Mouse (Mus musculus): ENCODE data around the gene Pnlip. TPM values are rescaled to one million over a fixed set of nuclear protein-coding genes. Genes with fewer than 3 reads are reported as not detected.

Gene Pnlip
- under 1 TPM; 0.39 to 0.84 TPM for total RNA-seq (2021)
- long read RNA-seq, experiment 1 = 0 reads
- long read RNA-seq, experiment 2, partial matches to known transcripts = 0 of 2 reads
- long read RNA-seq, experiment 2, other reads (novel, unspliced or antisense) = 2 of 2 reads

DNA sequence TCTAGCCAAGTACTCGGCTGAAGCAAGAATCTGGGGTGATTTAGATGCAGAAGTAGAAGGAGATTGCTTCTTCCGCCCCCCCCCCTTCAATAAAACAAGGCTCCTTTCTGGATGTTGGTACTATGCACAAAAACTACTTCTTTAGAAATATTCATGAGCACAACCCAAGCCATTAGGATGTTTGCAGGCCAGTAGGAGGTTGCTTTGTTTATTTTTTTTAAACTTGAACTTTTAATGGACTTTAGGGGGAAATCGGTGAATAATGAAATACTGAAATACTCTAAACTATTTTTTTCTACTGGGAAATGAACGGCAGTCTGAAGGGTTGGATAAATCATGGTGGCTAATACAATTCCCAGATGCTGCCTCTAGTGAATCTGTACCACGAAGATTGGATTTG lies at the start of gene Pnlip:
Pnlip (plus strand) TSS at position 301 of the 400 bp plus-strand sequence.
- no peak for DNase-seq (ENCODE audit: low spot score in 2 of 2)
- H3K27ac ChIP-seq = no peak within 1 kb of the TSS
- no peak within 1 kb of the TSS for H3K4me3 ChIP-seq
- no peak for TF ChIP-seq CTCF (conservative IDR thresholded peaks at IDR 0.05)

DNA sequence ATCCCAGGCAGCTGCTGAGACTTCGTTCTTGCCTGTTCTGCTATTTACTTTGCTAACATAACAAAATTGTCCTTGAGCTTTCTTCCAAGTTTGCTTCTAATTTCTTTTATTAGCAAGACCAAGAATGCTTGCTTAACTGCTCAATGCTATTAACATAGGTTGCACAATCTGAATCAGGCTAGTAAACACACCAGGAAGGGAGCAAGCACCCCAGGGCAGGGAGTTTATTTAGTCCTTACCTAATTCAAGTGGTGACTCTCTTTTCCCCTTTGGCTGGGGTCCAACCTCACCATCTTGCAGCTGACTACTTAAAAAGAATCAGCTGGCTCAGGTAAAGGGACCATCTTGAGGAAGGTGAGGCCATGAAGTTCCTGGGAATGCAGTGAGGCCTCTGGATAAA lies 42.6 kb upstream of the Pnlip start:
- no peak overlapping the region for H3K4me3 ChIP-seq
- TF ChIP-seq CTCF (conservative IDR thresholded peaks at IDR 0.05) = no peak
- no peak for DNase-seq (ENCODE audit: low spot score in 2 of 2)
- H3K27ac ChIP-seq = no peak overlapping the region

DNA sequence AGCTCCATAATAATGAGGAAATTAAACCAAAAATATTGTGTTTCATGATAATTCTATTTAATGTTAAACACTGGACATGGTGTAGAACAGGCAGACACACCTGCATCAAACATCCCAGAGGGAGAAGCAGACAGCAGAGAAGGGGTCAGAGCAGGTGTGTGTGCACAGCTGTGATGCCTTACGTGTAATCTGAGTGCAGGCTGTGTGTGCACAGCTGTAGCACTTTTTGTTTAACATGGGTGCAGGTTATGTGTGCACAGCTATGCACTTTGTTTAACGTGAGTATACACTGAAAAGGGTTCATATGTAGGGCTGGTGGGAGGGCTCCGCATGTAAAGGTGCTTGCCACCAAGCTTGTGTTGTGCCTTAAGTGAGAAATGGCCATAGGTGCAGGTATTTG lies 39.6 kb upstream of the Pnlip start:
- Histone ChIP-seq H3K27ac (no peak overlapping the region), H3K4me3 (no peak overlapping the region)
- TF ChIP-seq CTCF (conservative IDR thresholded peaks at IDR 0.05) = no peak
- no peak for DNase-seq (ENCODE audit: low spot score in 2 of 2)

DNA sequence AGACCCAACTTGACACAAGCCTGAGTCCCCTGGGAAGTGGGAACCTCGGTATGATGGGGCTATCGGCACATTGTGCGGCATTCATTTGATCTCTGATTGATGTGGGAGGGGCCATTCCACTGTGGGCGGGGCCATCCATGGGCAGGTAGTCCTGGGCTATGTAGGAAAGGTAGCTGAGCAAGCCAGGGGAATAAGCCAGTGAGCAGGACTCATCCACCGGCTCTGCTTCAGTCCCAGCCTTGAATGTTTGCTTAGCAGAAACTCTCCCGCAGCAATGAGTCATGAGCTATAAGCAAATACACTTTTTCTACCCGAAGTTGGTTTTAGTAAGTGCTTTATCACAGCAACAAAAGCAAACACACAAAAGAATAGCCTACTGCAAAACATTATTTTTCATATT lies 35.7 kb upstream of the Pnlip start:
- no peak overlapping the region for H3K4me3 ChIP-seq
- no peak for DNase-seq (ENCODE audit: low spot score in 2 of 2)
- TF ChIP-seq CTCF (conservative IDR thresholded peaks at IDR 0.05) = no peak
- no peak overlapping the region for H3K27ac ChIP-seq

DNA sequence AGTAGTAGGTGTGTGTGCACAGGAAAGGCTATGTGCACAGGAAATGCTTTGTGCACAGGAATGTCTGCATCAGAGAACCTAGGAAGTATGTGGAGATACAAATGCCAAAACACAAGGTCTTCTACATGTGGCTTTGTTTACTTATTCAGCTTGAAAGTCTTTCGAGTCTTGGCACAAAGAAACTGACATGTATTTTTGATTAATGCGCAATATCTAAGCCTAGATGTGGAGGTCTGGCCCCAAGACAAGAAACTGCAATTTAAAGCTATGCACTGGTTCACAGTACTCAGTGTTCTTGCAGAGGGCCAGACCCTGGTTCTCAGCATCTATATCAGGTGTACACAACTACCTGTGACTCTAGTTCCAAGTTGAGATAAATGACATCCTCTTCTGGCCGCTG lies 31.6 kb upstream of the Pnlip start:
- Histone ChIP-seq H3K27ac (peak overlapping the region; percentile 86), H3K4me3 (no peak overlapping the region)
- TF ChIP-seq CTCF (conservative IDR thresholded peaks at IDR 0.05) = no peak
- no peak for DNase-seq (ENCODE audit: low spot score in 2 of 2)

DNA sequence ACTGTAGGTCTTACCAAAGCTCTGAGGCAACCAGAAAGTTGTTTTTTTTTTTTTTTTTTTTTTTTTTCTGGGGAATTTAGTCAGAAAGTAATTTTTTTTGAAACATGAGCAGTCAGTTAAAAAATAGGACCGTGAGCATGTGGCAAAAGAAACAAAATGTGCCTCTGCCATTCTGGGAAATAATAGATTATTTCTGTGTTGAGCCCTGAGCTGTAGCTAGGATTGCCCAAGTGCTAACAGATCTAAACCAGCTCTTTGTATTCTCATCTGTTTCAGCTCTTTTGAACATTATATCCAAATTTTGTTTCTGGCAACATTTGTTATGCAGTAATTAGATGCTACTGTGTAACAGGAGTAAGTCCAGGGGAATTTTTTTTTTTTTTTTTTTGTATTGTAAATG lies 30.7 kb upstream of the Pnlip start:
- no peak overlapping the region for H3K4me3 ChIP-seq
- DNase-seq (ENCODE audit: low spot score in 2 of 2) = peak; percentile 51 to 66
- peak; percentile 38 for TF ChIP-seq CTCF (conservative IDR thresholded peaks at IDR 0.05)
- H3K27ac ChIP-seq = peak overlapping the region; percentile 87

DNA sequence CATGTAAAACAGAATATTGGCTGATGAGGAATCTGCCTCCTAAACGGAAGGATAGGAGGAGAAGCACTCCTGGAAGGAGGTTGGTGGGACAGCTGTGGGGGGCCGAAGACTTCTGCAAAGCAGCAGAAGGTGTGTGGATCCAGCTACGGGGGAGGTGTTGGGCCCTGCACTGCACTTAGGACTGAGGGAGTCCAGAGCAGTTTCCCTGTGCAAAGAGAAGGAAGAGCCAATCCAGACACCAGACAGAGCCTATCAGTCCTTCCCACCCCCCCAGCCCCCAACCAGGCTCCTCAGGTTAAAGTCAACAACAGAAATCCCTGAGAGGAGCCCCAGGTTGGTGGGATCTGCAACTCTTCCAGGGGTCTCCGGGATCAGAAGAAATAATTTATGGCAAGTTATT lies 27.5 kb upstream of the Pnlip start:
- Histone ChIP-seq H3K4me3 (no peak overlapping the region), H3K27ac (no peak overlapping the region; the same call in 1 of the 2 replicates)
- TF ChIP-seq CTCF (conservative IDR thresholded peaks at IDR 0.05) = no peak
- DNase-seq (ENCODE audit: low spot score in 2 of 2) = no peak

DNA sequence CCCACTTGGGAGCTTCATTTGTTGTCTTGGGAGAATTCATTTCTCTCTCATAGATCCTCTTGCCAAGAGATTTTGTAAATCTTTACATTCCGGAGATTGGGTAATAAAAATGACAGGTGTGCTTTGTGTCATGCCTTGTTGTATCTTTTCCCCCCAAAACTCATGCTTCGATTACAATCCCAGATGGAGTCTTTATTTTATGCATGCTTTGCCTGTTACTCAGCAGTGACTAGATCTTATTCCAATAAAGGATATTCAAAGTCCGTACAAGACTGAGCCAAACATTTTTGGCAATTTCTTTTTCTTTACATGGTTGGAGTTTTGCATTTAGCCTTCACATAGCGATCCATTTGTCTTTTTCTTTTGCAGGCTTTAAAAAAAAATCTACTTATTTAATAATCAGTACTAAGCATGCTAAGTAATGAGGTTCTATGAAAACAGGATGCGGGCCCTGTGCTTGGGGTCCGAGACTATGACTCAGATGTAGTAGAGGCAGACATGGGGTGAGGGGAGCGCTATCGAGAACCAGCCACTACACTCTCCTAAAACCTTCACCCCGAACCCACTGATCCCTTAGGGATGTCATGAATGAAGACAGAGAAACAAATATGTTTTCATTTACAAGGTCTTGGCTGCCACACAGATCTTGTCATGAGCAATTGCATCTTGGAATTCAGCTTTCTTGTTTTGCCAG lies 26.9 kb upstream of the Pnlip start:
- no peak for DNase-seq (ENCODE audit: low spot score in 2 of 2)
- Histone ChIP-seq H3K27ac (no peak overlapping the region), H3K4me3 (no peak overlapping the region)
- no peak for TF ChIP-seq CTCF (conservative IDR thresholded peaks at IDR 0.05)

DNA sequence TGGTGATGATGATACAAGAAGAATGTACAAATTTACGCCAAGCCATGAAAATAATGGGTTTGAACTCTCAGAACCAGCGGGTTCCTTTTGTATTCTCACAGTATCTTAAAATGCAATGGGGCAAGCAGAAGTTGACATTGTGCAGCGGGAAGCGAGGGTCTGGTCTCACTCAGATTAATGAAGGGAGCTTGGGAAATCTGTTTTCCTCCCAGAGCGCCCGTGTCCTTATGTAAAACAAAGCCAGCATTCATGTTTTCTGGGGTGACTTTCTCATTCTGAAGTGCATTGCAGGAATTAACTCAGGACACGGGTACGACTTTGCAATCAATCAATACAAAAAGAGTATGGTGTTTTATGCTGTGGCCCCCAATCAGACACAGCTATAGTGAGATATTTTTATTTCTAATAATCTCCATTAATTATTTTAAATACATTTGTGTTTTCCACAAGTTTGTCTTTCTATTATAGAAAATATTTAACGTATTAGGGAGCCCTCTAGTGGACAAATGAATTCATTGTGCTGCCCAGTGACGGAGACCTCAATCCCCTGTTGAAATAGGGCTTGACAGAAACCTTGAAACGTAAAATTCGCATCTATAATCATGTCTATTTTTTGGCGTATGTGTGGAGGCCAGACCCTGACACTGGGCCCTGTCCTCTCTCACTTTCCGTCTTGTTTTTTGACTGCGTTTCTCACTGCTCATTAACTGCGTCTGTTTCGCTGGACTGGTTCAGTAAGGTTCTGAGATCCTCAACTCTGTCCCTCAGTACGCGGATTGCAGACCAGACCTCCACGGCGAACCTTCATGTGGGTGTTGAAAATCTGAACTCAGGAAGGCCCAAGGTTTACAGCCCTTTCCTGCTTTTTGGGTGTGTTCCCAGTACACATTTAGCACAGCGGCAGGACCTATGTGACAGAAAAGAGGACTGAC lies 24.6 kb upstream of the Pnlip start:
- peak; percentile 86 for TF ChIP-seq CTCF (conservative IDR thresholded peaks at IDR 0.05)
- peak; percentile 22 to 30 for DNase-seq (ENCODE audit: low spot score in 2 of 2)
- peak overlapping the region; percentile 20; the same call in 1 of the 2 replicates for H3K4me3 ChIP-seq
- peak overlapping the region; percentile 78 for H3K27ac ChIP-seq

DNA sequence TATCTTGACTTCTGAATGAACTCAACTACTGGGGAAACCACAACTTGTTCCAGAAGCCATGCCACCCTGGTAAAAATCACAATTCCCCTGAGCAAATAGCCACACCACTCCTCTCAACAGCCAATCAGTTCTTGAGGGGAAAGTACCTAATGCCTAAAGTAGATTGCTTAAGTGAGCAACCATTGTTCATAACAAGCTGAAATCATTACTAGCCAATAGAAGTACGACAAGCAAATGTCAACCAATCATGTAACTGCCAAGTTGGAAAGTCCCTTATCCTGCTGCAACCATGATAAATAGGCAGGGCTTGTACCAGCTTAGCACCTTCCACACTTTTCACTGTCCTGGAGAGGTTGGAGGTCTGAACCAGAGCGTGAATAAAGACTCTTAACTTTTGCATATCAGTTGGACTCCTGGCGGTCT lies 22.9 kb upstream of the Pnlip start:
- TF ChIP-seq CTCF (conservative IDR thresholded peaks at IDR 0.05) = no peak
- no peak overlapping the region for H3K27ac ChIP-seq
- DNase-seq (ENCODE audit: low spot score in 2 of 2) = no peak
- H3K4me3 ChIP-seq = no peak overlapping the region

DNA sequence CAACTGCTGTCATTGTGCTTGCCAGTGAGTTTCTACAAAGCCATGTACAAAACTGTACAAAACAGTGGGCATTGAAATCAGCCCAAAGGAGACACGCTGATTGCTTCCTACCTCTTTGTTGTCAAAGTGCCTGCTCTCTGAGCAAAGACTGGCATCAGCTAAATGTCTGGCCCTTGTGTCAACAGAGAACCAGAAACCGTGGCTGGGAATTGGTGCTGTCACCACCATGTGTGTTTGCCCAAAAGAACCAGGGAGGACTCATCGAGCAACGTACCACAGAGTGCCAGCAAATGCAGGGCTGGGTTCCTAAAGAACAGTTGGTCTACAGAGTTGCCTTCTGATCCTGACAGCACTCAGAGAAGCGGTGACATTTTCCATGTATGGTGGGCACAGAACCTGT lies 2.3 kb upstream of the Pnlip start:
- TF ChIP-seq CTCF (conservative IDR thresholded peaks at IDR 0.05) = no peak
- DNase-seq (ENCODE audit: low spot score in 2 of 2) = no peak
- no peak overlapping the region for H3K27ac ChIP-seq
- H3K4me3 ChIP-seq = no peak overlapping the region

DNA sequence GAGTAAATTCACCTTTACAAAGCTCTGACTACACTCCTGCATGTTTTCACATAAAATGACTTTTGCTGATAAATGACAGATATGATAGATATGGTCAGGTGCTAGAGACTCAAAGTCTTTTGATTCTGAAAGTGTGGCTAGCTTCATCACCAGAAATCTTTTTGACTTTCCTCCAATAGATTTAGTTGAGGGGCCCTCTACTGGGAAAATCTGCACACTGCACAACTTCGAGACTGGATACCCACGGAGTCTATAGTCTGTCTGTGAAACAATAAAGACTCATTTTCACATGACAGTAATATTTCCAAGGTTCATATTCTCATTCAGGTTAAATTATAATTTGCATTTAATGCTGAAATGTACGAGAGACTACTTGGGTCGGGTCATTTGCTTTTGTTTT lies 9.8 kb downstream of the Pnlip start:
- TF ChIP-seq CTCF (conservative IDR thresholded peaks at IDR 0.05) = peak; percentile 79
- DNase-seq (ENCODE audit: low spot score in 2 of 2) = peak; percentile 13 to 37

DNA sequence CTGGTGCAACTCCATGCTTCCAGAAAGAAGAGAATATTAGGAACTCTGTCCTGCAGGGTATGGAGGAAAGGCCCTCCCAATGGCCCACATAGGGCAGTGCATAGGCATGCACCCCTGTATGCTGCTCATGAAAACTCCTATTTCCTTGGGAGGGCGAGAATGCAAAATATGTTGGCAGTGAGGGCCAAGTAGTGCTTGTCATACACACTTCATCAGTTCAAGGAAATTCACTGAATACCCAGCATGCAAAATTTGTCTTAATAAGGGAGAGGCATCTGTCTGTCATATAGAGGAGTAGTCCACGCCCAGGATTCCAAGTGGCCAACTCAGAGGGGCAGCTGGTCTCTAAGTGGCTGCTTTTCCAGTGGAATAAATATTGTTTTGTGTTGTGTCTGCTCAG lies 11.0 kb downstream of the Pnlip start:
- Histone ChIP-seq H3K27ac (no peak overlapping the region), H3K4me3 (no peak overlapping the region)
- no peak for TF ChIP-seq CTCF (conservative IDR thresholded peaks at IDR 0.05)
- DNase-seq (ENCODE audit: low spot score in 2 of 2) = no peak

More for the DNA sequence above, 9.8 kb downstream of the Pnlip start:
- Histone ChIP-seq H3K4me3 (no peak overlapping the region), H3K27ac (no peak overlapping the region)

Measured in layer of hippocampus, adult 2 months (tissue).